Mouse (Mus musculus) thymus, adult 2 months (tissue): Measurements from ENCODE around the gene Hs3st6.

Experiments
- CTCF ChIP-seq: fragments of 200-500 bp; IDR thresholded peaks from 2 replicates; pipeline ENCODE4 v1.5.1; 2012; ENCODE audit warnings: mild to moderate bottlenecking, control low read depth, low read length, moderate library complexity, borderline replicate concordance; ENCODE audit not compliant: control insufficient read depth, poor library complexity, insufficient read depth; ENCODE audit errors: extremely low read depth
- POLR2A ChIP-seq: fragments of 200-500 bp; IDR thresholded peaks from 2 replicates; pipeline ENCODE4 v1.6.1; 2012; ENCODE audit warnings: mild to moderate bottlenecking, low read length, control low read depth, moderate library complexity; ENCODE audit not compliant: control insufficient read depth, poor library complexity, insufficient read depth; ENCODE audit errors: extremely low read depth

GRCm38 (mm10) chr17:24730787-24731186 lies 22.0 kb upstream of the Hs3st6 start:
- TF ChIP-seq CTCF (no peak), POLR2A (no peak)
